Mouse (Mus musculus) midbrain, embryonic 10.5 days (tissue): Measurements from ENCODE around the gene Aqp1. TPM values are rescaled to one million over a fixed set of nuclear protein-coding genes. Genes with fewer than 3 reads are reported as not detected.

ENCODE experiments used
- DNase-seq: peaks from one replicate; pipeline ENCODE4 v3.0.0-alpha.2; 2017; ENCODE audit warnings: low spot score
- H3K27ac ChIP-seq: fragments of 300-500 bp; sonication (generic); replicated peaks from 2 replicates; pipeline ENCODE4 v1.5.1; 2016; ENCODE audit warnings: mild to moderate bottlenecking
- H3K27me3 ChIP-seq: fragments of 300-500 bp; sonication (generic); 2 replicates; pipeline ENCODE4 v1.6.1; 2016; ENCODE audit warnings: low read depth, mild to moderate bottlenecking; ENCODE audit not compliant: poor library complexity, severe bottlenecking
- H3K36me3 ChIP-seq: fragments of 300-500 bp; sonication (generic); 2 replicates; pipeline ENCODE4 v1.6.1; 2016; ENCODE audit warnings: mild to moderate bottlenecking, moderate library complexity
- H3K4me1 ChIP-seq: fragments of 300-500 bp; sonication (generic); 2 replicates; pipeline ENCODE4 v1.6.1; 2016
- H3K4me3 ChIP-seq: fragments of 300-500 bp; sonication (generic); 2 replicates; pipeline ENCODE4 v1.5.1; 2016; ENCODE audit warnings: mild to moderate bottlenecking, moderate library complexity
- H3K9me3 ChIP-seq: fragments of 300-500 bp; sonication (generic); replicated peaks from 2 replicates; pipeline ENCODE4 v1.6.1; 2016; ENCODE audit warnings: mild to moderate bottlenecking
- WGBS: fragments of 180-500 bp; shearing (Covaris S2); methylation state at CpG from one replicate; pipeline ENCODE4 v1.1.7; 2016; 5-methylcytosine and 5-hydroxymethylcytosine counted together
- polyA plus RNA-seq: library from polyadenylated mRNA; unstranded; fragments of >200 nt; fragmentation: Nextera tagmentation; extraction: Ambion mirVana; gene quantifications from 2 replicates; pipeline ENCODE4 v1.2.1, GENCODE M21; 2016

Gene Aqp1
- polyA plus RNA-seq, 1 experiment from 2014 or later, result 0.56 TPM

DNA sequence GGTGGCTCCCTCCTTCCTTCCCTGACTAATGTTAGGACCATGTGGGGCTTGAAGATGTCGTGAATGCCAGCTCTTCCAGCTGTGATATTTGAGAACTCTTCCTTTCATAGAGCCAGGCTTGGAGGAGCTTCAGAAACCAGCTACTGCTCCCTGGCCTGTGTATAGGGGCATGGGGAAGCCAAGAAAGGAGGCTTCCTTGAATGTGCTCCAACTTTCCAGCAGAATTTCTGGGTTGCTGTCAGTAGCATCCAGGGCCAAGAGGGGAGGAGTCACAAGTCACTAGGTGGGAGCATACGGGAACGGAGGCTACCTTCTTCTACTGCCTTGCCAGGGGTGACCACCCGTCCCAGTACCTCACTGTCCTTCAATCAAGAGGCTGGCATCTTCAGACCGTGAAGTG, 40.3 kb downstream of the Aqp1 start:
- H3K27me3 ChIP-seq, result no peaks in the 10 kb centered on the region
- 84% methylated on average over 5 of the region's 5 CpGs for WGBS
- no peak for DNase-seq
- no peak overlapping the region for H3K27ac ChIP-seq
- no peaks in the 10 kb centered on the region for H3K36me3 ChIP-seq
- no peak overlapping the region for H3K4me3 ChIP-seq
- H3K4me1 ChIP-seq, result no peaks in the 10 kb centered on the region
- H3K9me3 ChIP-seq, result no peaks in the 10 kb centered on the region

DNA sequence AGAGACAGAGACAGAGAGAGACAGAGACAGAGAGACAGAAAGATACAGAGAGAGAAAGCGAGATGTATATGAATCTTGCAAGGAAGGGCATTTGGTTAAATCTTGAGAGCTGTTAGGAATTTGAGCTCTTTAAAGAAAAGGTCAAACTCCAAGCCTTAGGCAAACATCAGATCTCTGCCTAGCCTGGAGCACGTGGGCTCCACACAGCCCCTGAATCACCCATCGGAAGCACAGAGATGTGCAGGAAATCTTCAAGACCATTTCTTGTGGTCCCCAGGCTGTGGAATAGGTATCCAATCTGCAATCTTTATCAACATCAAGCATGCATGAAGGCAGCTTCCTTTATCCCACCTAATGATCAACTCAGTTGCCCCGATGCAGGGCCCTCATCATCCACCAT, 41.2 kb downstream of the Aqp1 start:
- H3K27me3 ChIP-seq, result no peaks in the 10 kb centered on the region
- H3K36me3 ChIP-seq, result no peaks in the 10 kb centered on the region
- no peak for DNase-seq
- no peaks in the 10 kb centered on the region for H3K4me1 ChIP-seq
- H3K9me3 ChIP-seq, result no peaks in the 10 kb centered on the region
- no peak overlapping the region for H3K27ac ChIP-seq
- H3K4me3 ChIP-seq, result no peak overlapping the region
- 89% methylated on average over 4 of the region's 4 CpGs for WGBS

- no peak overlapping the region for H3K4me3 ChIP-seq
- no peaks in the 10 kb centered on the region for H3K4me1 ChIP-seq
- H3K9me3 ChIP-seq, result no peaks in the 10 kb centered on the region
- H3K27me3 ChIP-seq, result 0 out of 2 replicates have a peak, but pooled peaks cover 7% of the 10 kb centered on the region
- WGBS, result 40% methylated on average over 3 of the region's 3 CpGs
- no peaks in the 10 kb centered on the region for H3K36me3 ChIP-seq
- H3K27ac ChIP-seq, result no peak overlapping the region
- peak; percentile 57 for DNase-seq
Observed at GRCm38 (mm10) chr6:55379641-55380335, 43.6 kb downstream of the Aqp1 start.

- DNase-seq, result no peak
- Histone ChIP-seq H3K4me1 (no peaks in the 10 kb centered on the region), H3K9me3 (no peaks in the 10 kb centered on the region), H3K27ac (no peak overlapping the region), H3K36me3 (no peaks in the 10 kb centered on the region), H3K27me3 (0 out of 2 replicates have a peak, but pooled peaks cover 7% of the 10 kb centered on the region), H3K4me3 (no peak overlapping the region)
- WGBS, result 90% methylated on average over 4 of the region's 4 CpGs
Observed at GRCm38 (mm10) chr6:55381966-55382365, 45.7 kb downstream of the Aqp1 start.

- no peak overlapping the region for H3K27ac ChIP-seq
- peaks cover 13% of the 10 kb centered on the region for H3K4me1 ChIP-seq
- 25% methylated on average over 1 of the region's 1 CpGs for WGBS
- 0 out of 2 replicates have a peak, but pooled peaks cover 7% of the 10 kb centered on the region for H3K27me3 ChIP-seq
- peak; percentile 39 for DNase-seq
- H3K36me3 ChIP-seq, result no peaks in the 10 kb centered on the region
- H3K9me3 ChIP-seq, result no peaks in the 10 kb centered on the region
- no peak overlapping the region for H3K4me3 ChIP-seq
Observed at GRCm38 (mm10) chr6:55383897-55384296, 47.7 kb downstream of the Aqp1 start.

- Histone ChIP-seq H3K9me3 (no peaks in the 10 kb centered on the region), H3K27me3 (0 out of 2 replicates have a peak, but pooled peaks cover 7% of the 10 kb centered on the region), H3K36me3 (no peaks in the 10 kb centered on the region), H3K27ac (no peak overlapping the region), H3K4me1 (peaks cover 18% of the 10 kb centered on the region), H3K4me3 (no peak overlapping the region)
- no peak for DNase-seq
- WGBS, result 76% methylated on average over 5 of the region's 5 CpGs
Observed at GRCm38 (mm10) chr6:55384356-55384951, 48.2 kb downstream of the Aqp1 start.

GRCm38 (mm10) chr6:55388546-55389169, 52.4 kb downstream of the Aqp1 start:
- WGBS, result 59% methylated on average over 12 of the region's 12 CpGs
- DNase-seq, result no peak

DNA sequence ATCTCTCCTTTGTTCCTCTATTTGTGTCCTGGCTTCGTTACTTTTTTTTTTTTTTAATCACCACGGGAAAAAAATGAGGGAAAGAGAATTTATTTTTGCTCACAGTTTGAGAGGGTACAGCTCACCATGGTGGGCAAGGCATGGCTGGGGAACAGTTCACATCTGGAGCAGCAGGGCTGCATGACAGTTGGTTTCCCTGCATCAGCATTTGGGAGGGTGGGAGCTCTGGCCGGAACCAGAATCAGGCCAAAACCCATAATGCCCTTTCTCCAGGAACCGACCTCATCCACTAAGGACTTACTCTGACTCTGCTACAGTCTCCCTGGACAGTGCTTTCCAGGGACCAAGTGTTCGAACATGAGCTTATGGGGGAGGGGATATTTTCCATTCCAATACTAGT, 53.1 kb downstream of the Aqp1 start:
- 69% methylated on average over 5 of the region's 5 CpGs for WGBS
- no peaks in the 10 kb centered on the region for H3K9me3 ChIP-seq
- no peaks in the 10 kb centered on the region for H3K27me3 ChIP-seq
- no peaks in the 10 kb centered on the region for H3K36me3 ChIP-seq
- peak overlapping the region; percentile 71 for H3K27ac ChIP-seq
- no peak overlapping the region for H3K4me3 ChIP-seq
- peaks cover 44% of the 10 kb centered on the region for H3K4me1 ChIP-seq
- DNase-seq, result no peak

More at GRCm38 (mm10) chr6:55388546-55389169, 52.4 kb downstream of the Aqp1 start:
- no peak overlapping the region for H3K4me3 ChIP-seq
- H3K27me3 ChIP-seq, result no peaks in the 10 kb centered on the region
- H3K9me3 ChIP-seq, result no peaks in the 10 kb centered on the region
- peaks cover 44% of the 10 kb centered on the region for H3K4me1 ChIP-seq
- peak overlapping the region; percentile 71 for H3K27ac ChIP-seq
- no peaks in the 10 kb centered on the region for H3K36me3 ChIP-seq

DNA sequence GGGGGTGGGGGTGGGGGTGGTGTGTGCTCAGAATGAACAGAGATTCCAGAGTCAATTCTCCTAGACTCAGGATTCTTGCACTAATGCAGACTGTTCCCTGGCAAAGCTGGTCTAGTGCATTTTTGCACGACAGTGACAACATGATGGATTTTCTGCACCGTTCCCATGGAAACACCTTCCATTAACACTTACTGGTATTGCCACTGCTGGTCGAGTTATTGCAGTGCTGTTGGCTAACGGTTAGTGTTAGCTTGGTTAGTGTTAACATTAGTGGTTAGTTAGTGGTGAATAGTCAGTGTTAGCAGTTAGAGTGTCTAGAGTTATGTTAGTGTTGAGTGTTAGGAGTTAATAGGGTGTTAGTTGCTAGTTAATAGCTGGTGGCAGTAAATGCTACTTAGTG, 55.6 kb downstream of the Aqp1 start:
- 0 out of 2 replicates have a peak, but pooled peaks cover 4% of the 10 kb centered on the region for H3K27me3 ChIP-seq
- H3K27ac ChIP-seq, result no peak overlapping the region
- no peaks in the 10 kb centered on the region for H3K36me3 ChIP-seq
- peaks cover 60% of the 10 kb centered on the region for H3K4me1 ChIP-seq
- WGBS, result 61% methylated on average over 4 of the region's 4 CpGs
- no peak for DNase-seq
- no peaks in the 10 kb centered on the region for H3K9me3 ChIP-seq
- no peak overlapping the region for H3K4me3 ChIP-seq

DNA sequence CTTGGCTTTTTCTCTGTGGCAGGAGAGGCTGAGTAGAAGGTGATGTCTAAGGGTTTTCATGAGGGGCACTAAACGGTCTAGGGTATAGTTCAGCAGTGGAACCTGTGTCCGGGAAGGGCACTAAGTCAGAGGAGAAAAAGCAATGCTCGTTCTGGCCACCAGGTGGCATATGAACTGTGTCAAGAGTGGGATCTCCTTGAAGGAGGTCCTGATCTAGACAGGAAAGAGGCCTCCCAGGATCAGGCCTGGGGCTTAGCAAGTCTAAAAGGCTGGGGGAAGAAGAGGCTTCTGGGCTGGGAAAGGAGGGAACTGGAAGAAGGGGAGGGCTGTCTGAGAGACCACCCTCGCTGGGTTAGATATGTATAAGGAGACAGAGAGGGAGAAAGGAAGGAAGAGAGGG, 56.2 kb downstream of the Aqp1 start:
- Histone ChIP-seq H3K9me3 (no peaks in the 10 kb centered on the region), H3K4me3 (no peak overlapping the region), H3K27ac (peak overlapping the region; percentile 69; the same call in 1 of the 2 replicates), H3K4me1 (peaks cover 63% of the 10 kb centered on the region), H3K36me3 (no peaks in the 10 kb centered on the region), H3K27me3 (0 out of 2 replicates have a peak, but pooled peaks cover 4% of the 10 kb centered on the region)
- DNase-seq, result peak; percentile 88
- 15% methylated on average over 4 of the region's 4 CpGs for WGBS

DNA sequence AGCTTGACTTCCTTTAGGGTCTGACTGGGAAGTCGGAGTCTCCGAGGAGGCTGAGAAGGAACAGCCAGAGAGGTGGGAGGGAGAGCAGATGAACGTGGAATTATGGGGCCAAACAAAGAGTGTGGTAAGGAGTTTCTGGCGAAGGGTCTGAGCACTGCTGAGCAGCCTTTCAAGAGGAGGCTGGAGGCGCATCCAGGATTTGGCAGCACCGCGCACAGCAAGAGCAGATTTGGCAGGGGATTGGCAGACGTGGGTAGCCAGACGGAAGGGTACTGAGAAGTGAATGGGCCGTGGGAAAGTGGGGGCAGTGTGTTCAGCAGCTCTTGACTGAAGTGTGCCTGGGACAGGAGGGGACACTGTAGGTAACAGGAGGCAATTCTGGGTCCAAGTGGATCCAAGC, 58.6 kb downstream of the Aqp1 start:
- H3K36me3 ChIP-seq, result no peaks in the 10 kb centered on the region
- H3K27ac ChIP-seq, result peak overlapping the region; percentile 30
- no peak for DNase-seq
- H3K27me3 ChIP-seq, result 0 out of 2 replicates have a peak, but pooled peaks cover 4% of the 10 kb centered on the region
- WGBS, result 81% methylated on average over 10 of the region's 10 CpGs
- no peaks in the 10 kb centered on the region for H3K9me3 ChIP-seq
- H3K4me3 ChIP-seq, result no peak overlapping the region
- H3K4me1 ChIP-seq, result peaks cover 41% of the 10 kb centered on the region

- Histone ChIP-seq H3K4me1 (peaks cover 41% of the 10 kb centered on the region), H3K27ac (peak overlapping the region; percentile 69), H3K4me3 (no peak overlapping the region), H3K36me3 (no peaks in the 10 kb centered on the region), H3K9me3 (no peaks in the 10 kb centered on the region), H3K27me3 (0 out of 2 replicates have a peak, but pooled peaks cover 4% of the 10 kb centered on the region)
- DNase-seq, result peak; percentile 23
- 59% methylated on average over 3 of the region's 3 CpGs for WGBS
Observed at GRCm38 (mm10) chr6:55396176-55396575, 59.9 kb downstream of the Aqp1 start.

DNA sequence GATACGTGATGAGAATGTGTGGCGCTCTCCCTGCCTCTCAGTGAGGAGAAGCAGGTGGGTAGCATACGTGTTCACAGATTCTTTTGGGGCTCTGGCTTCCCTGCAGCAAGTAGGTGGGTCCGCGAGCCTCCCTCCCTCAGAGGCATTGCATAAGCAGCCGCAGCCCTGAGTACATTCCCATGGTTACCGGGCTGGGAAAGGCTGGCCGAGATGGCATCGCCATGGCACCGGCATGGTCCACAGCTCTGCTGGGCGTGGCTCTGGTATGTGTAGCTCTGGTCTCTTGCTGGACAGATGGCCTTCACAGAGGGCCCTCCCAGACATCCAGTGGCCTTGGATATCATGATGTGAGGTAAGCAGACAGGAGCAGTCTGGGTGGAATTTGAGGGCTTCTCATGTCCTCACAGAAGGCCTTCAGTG, 60.4 kb downstream of the Aqp1 start:
- H3K4me1 ChIP-seq, result peaks cover 37% of the 10 kb centered on the region
- H3K27ac ChIP-seq, result peak overlapping the region; percentile 69
- 72% methylated on average over 11 of the region's 11 CpGs for WGBS
- H3K4me3 ChIP-seq, result no peak overlapping the region
- 0 out of 2 replicates have a peak, but pooled peaks cover 4% of the 10 kb centered on the region for H3K27me3 ChIP-seq
- H3K9me3 ChIP-seq, result no peaks in the 10 kb centered on the region
- peak; percentile 41 for DNase-seq
- H3K36me3 ChIP-seq, result no peaks in the 10 kb centered on the region
